Mouse (Mus musculus) spleen, postnatal 10 days (tissue): ENCODE results near the gene Hnrnpl.

Experiments used
- DNase-seq, 2 experiments: peaks; one replicate each; pipeline ENCODE4 v3.0.0; 2021 to 2022; ENCODE audit warnings: low spot score in 2 of 2

The Hnrnpl gene

GRCm38 (mm10) chr7:28870901-28871664 is 62.7 kb downstream of the Hnrnpl start:
- peak in 1 of 2 experiments; percentile 26 for DNase-seq
